In genomic region chr15:7080916-7081626, GRCm38 (mm10) we compare ENCODE assay signal across 14 mouse cellular contexts. TPM values are rescaled to one million over a fixed set of nuclear protein-coding genes. Genes with fewer than 3 reads are reported as not detected.
DNase-seq lines count a peak whose midpoint lies in the region; ATAC-seq and TF ChIP-seq lines count a peak whose summit lies in the region.
"Had no signal": no experiment of that assay in that cellular context is flagged by ENCODE, and none has a peak within 500 bp of the region (broad histone marks: within the 10 kb centered on the region; RNA-seq: fewer than 3 reads in every experiment).

No protein-coding gene starts in this region.

- no peak overlapping the region for H3K4me3 ChIP-seq in kidney, embryonic 14.5 days (ENCODE audit: low read length)
- H3K4me3 ChIP-seq in midbrain, embryonic 11.5 days (ENCODE audit: low read depth, low read length), result no peak overlapping the region
- no peak overlapping the region for H3K4me3 ChIP-seq in midbrain, embryonic 16.5 days (ENCODE audit: low read depth, low read length)
- no peak overlapping the region for H3K4me3 ChIP-seq in layer of hippocampus, adult 2 months
- H3K4me3 ChIP-seq: limb, embryonic 15.5 days had no signal

- no peak overlapping the region for H3K27ac ChIP-seq in kidney, embryonic 14.5 days (ENCODE audit: low read depth, low read length)
- no peak overlapping the region for H3K27ac ChIP-seq in midbrain, embryonic 11.5 days (ENCODE audit: low read depth, low read length)
- H3K27ac ChIP-seq in midbrain, embryonic 16.5 days (ENCODE audit: low read length), result no peak overlapping the region
- H3K27ac ChIP-seq in layer of hippocampus, adult 2 months, result no peak overlapping the region
- H3K27ac ChIP-seq: limb, embryonic 15.5 days had no signal

- H3K9me3 ChIP-seq in kidney, embryonic 14.5 days (ENCODE audit: control insufficient read depth, low read length), result no peaks in the 10 kb centered on the region
- no peaks in the 10 kb centered on the region for H3K9me3 ChIP-seq in midbrain, embryonic 11.5 days (ENCODE audit: control insufficient read depth, low read length)
- H3K9me3 ChIP-seq in midbrain, embryonic 16.5 days (replicated peaks; ENCODE audit: control insufficient read depth, low read length, poor library complexity, severe bottlenecking), result no peaks in the 10 kb centered on the region
- H3K9me3 ChIP-seq: limb, embryonic 15.5 days had no signal

- no peaks in the 10 kb centered on the region for H3K27me3 ChIP-seq in kidney, embryonic 14.5 days (ENCODE audit: control insufficient read depth, insufficient read depth, low read length)
- H3K27me3 ChIP-seq in midbrain, embryonic 11.5 days (ENCODE audit: control insufficient read depth, insufficient read depth, low read length), result peaks cover 7% of the 10 kb centered on the region
- H3K27me3 ChIP-seq in midbrain, embryonic 16.5 days (ENCODE audit: control insufficient read depth, insufficient read depth, low read depth, low read length), result peaks cover 2% of the 10 kb centered on the region; the same call in 1 of the 2 replicates
- H3K27me3 ChIP-seq: limb, embryonic 15.5 days had no signal

- 40% methylated on average over 15 of the region's 15 CpGs for WGBS in kidney, embryonic 14.5 days
- 79% methylated on average over 14 of the region's 15 CpGs for WGBS in midbrain, embryonic 11.5 days
- 71% methylated on average over 15 of the region's 15 CpGs for WGBS in midbrain, embryonic 16.5 days

- no peak overlapping the region for H3K9ac ChIP-seq in kidney, embryonic 14.5 days (ENCODE audit: low read depth, low read length)
- H3K9ac ChIP-seq in midbrain, embryonic 11.5 days (ENCODE audit: low read length), result no peak overlapping the region
- no peak overlapping the region for H3K9ac ChIP-seq in midbrain, embryonic 16.5 days (ENCODE audit: low read depth, low read length)
- H3K9ac ChIP-seq: limb, embryonic 15.5 days had no signal

- TF ChIP-seq CTCF in layer of hippocampus, adult 2 months (conservative IDR thresholded peaks at IDR 0.05), result no peak

- peak; percentile 21 for DNase-seq in gastrocnemius, postnatal 10 days
- no peak for DNase-seq in gastrocnemius, postnatal 25 days
- peak; percentile 64 for DNase-seq in kidney, adult 9 months
- peak; percentile 69 for DNase-seq in midbrain, embryonic 11.5 days (ENCODE audit: low spot score, missing footprints)
- DNase-seq in skeletal muscle tissue, adult 2 months (ENCODE audit: low read depth, low spot score), result peak; percentile 61
- no peak for DNase-seq in layer of hippocampus, adult 2 months (ENCODE audit: low spot score in 2 of 2)
- DNase-seq: adrenal gland, postnatal 14 days; cerebellum, adult 11-12 months; cerebellum, postnatal 25 days; heart, postnatal 4 days; right cerebral cortex, adult 18-20 months had no signal

- H3K4me1 ChIP-seq in kidney, embryonic 14.5 days (ENCODE audit: control insufficient read depth, insufficient read depth, low read length), result peaks cover 12% of the 10 kb centered on the region; the same call in 1 of the 2 replicates
- H3K4me1 ChIP-seq in midbrain, embryonic 11.5 days (ENCODE audit: control insufficient read depth, insufficient read depth, low read length), result peaks cover 15% of the 10 kb centered on the region
- H3K4me1 ChIP-seq in midbrain, embryonic 16.5 days (ENCODE audit: control insufficient read depth, insufficient read depth, low read length), result no peaks in the 10 kb centered on the region

- no peaks in the 10 kb centered on the region for H3K36me3 ChIP-seq in kidney, embryonic 14.5 days (ENCODE audit: control insufficient read depth, insufficient read depth, low read length)
- H3K36me3 ChIP-seq in midbrain, embryonic 11.5 days (ENCODE audit: control insufficient read depth, insufficient read depth, low read length), result no peaks in the 10 kb centered on the region
- H3K36me3 ChIP-seq in midbrain, embryonic 16.5 days (ENCODE audit: control insufficient read depth, insufficient read depth, low read length), result no peaks in the 10 kb centered on the region
- H3K36me3 ChIP-seq: limb, embryonic 15.5 days had no signal

- no peak for ATAC-seq in kidney, embryonic 14.5 days (ENCODE audit: low FRiP score, low TSS enrichment)
- no peak for ATAC-seq in midbrain, embryonic 11.5 days (ENCODE audit: low FRiP score)
- ATAC-seq in midbrain, embryonic 16.5 days, result no peak

- H3K4me2 ChIP-seq in kidney, embryonic 14.5 days (replicated peaks; ENCODE audit: low read depth, low read length), result no peak overlapping the region
- no peak overlapping the region for H3K4me2 ChIP-seq in midbrain, embryonic 11.5 days
- no peak overlapping the region for H3K4me2 ChIP-seq in midbrain, embryonic 16.5 days (ENCODE audit: low read length)
- H3K4me2 ChIP-seq: limb, embryonic 15.5 days had no signal

RNA-seq across cellular contexts. Expression of gene Lifr, which starts 9.3 kb away (rescaled TPM):
- total RNA-seq in gastrocnemius, postnatal 10 days (2021), result 10 to 100 TPM; 48.4 to 55.9 TPM
- total RNA-seq in gastrocnemius, postnatal 25 days (2021), result 10 to 100 TPM; 42.5 to 44.6 TPM
- 15.2 and 33.5 TPM in 2 replicates for polyA plus RNA-seq in kidney, embryonic 14.5 days (2014; fragmentation: Nextera tagmentation; extraction: Ambion mirVana)
- polyA plus RNA-seq in midbrain, embryonic 11.5 days (2014; fragmentation: Nextera tagmentation; extraction: Ambion mirVana), result 16.5 and 17.5 TPM in 2 replicates
- 8.0 and 9.5 TPM in 2 replicates for polyA plus RNA-seq in midbrain, embryonic 16.5 days (2015; fragmentation: Nextera tagmentation; extraction: Ambion mirVana)
- 10 to 100 TPM; 51.3 to 52.9 TPM for total RNA-seq in layer of hippocampus, adult 2 months (2021)

Comparison
In these comparisons a context has a peak if more than half of its experiments do, and no peak if none do; other contexts are left out.
1. DNase-seq: peak in gastrocnemius, postnatal 10 days (single experiment), kidney, adult 9 months (single experiment), midbrain, embryonic 11.5 days (single experiment) and skeletal muscle tissue, adult 2 months (single experiment); none in gastrocnemius, postnatal 25 days (single experiment) and layer of hippocampus, adult 2 months (0 of 2).